Comparison of ENCODE assay signal across 8 mouse cellular contexts in the genomic region with DNA sequence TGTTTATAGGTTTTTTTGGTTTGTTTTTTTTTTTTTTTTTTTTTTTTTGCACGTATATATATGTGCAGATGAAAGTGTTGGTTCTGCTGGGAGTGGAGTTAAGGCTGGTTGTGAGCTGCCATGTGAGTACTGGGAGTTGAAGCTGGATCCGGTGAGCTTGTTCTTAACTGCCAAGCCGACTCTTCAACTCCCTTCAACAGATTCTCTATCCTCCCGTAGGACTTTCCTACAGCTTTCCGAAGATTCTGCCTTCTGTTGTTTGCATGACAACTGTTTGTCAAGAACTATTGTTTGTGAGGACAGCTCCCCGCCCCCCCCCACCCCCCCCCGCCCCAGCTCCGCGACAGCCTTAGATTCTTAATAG. TPM values are rescaled to one million over a fixed set of nuclear protein-coding genes. Genes with fewer than 3 reads are reported as not detected.
DNase-seq lines count a peak whose midpoint lies in the region; ATAC-seq and TF ChIP-seq lines count a peak whose summit lies in the region.

No protein-coding gene starts in this region.

- 2% methylated on average over 9 of the region's 9 CpGs for WGBS in hindbrain, embryonic 13.5 days
- WGBS in midbrain, embryonic 16.5 days, result 1% methylated on average over 9 of the region's 9 CpGs

- no peaks in the 10 kb centered on the region for H3K9me3 ChIP-seq in hindbrain, embryonic 13.5 days
- no peaks in the 10 kb centered on the region for H3K9me3 ChIP-seq in midbrain, embryonic 16.5 days (replicated peaks; ENCODE audit: control insufficient read depth, low read length, poor library complexity, severe bottlenecking)

- H3K9ac ChIP-seq in hindbrain, embryonic 13.5 days, result no peak overlapping the region
- no peak overlapping the region for H3K9ac ChIP-seq in midbrain, embryonic 16.5 days (ENCODE audit: low read depth, low read length)

- H3K4me1 ChIP-seq in cortical plate, adult 2 months (ENCODE audit: control insufficient read depth, insufficient read depth, low read length), result peaks cover 6% of the 10 kb centered on the region
- peaks cover 28% of the 10 kb centered on the region for H3K4me1 ChIP-seq in hindbrain, embryonic 13.5 days (replicated peaks)
- H3K4me1 ChIP-seq in midbrain, embryonic 16.5 days (ENCODE audit: control insufficient read depth, insufficient read depth, low read length), result peaks cover 24% of the 10 kb centered on the region

- no peaks in the 10 kb centered on the region for H3K36me3 ChIP-seq in hindbrain, embryonic 13.5 days
- H3K36me3 ChIP-seq in midbrain, embryonic 16.5 days (ENCODE audit: control insufficient read depth, insufficient read depth, low read length), result no peaks in the 10 kb centered on the region

- DNase-seq in layer of hippocampus, adult 2 months (ENCODE audit: low spot score in 2 of 2), result no peak
- DNase-seq in layer of hippocampus, postnatal 25 days (ENCODE audit: extremely low spot score in 1 of 2, low spot score in 1 of 2), result no peak
- no peak for DNase-seq in right cerebral cortex, postnatal 4 days
- no peak for DNase-seq in ovary, postnatal 14 days (ENCODE audit: low spot score)
- DNase-seq in adrenal gland, postnatal 4 days (ENCODE audit: low spot score in 2 of 2), result no peak

- no peak for TF ChIP-seq POLR2A in cortical plate, adult 2 months (IDR thresholded peaks at IDR 0.05; ENCODE audit: extremely low read depth, insufficient read depth, low read length)

- peak overlapping the region; percentile 63 for H3K4me2 ChIP-seq in hindbrain, embryonic 13.5 days
- peak overlapping the region; percentile 87 for H3K4me2 ChIP-seq in midbrain, embryonic 16.5 days (ENCODE audit: low read length)

- TF ChIP-seq CTCF in layer of hippocampus, adult 2 months (conservative IDR thresholded peaks at IDR 0.05), result no peak
- TF ChIP-seq CTCF in cortical plate, adult 2 months (IDR thresholded peaks at IDR 0.05; ENCODE audit: extremely low read depth, insufficient read depth, low read length), result no peak

- H3K4me3 ChIP-seq in layer of hippocampus, adult 2 months, result peak overlapping the region; percentile 92
- peak overlapping the region; percentile 93 for H3K4me3 ChIP-seq in cortical plate, adult 2 months (ENCODE audit: insufficient read depth, low read length)
- H3K4me3 ChIP-seq in hindbrain, embryonic 13.5 days, result peak overlapping the region; percentile 84
- H3K4me3 ChIP-seq in midbrain, embryonic 16.5 days (ENCODE audit: low read depth, low read length), result peak overlapping the region; percentile 75

- no peak overlapping the region for H3K27ac ChIP-seq in layer of hippocampus, adult 2 months
- no peak overlapping the region for H3K27ac ChIP-seq in cortical plate, adult 2 months (ENCODE audit: insufficient read depth, low read length)
- H3K27ac ChIP-seq in hindbrain, embryonic 13.5 days, result no peak overlapping the region
- no peak overlapping the region for H3K27ac ChIP-seq in midbrain, embryonic 16.5 days (ENCODE audit: low read length)

- no peaks in the 10 kb centered on the region for H3K27me3 ChIP-seq in hindbrain, embryonic 13.5 days
- no peaks in the 10 kb centered on the region for H3K27me3 ChIP-seq in midbrain, embryonic 16.5 days (ENCODE audit: control insufficient read depth, insufficient read depth, low read depth, low read length)

- ATAC-seq in hindbrain, embryonic 13.5 days (ENCODE audit: low FRiP score), result 0 out of 2 replicates have a peak, but pooled peaks have one; percentile 25
- 0 out of 2 replicates have a peak, but pooled peaks have one; percentile 27 for ATAC-seq in midbrain, embryonic 16.5 days

RNA-seq across cellular contexts. Expression of a gene that starts 0.4 kb away (rescaled TPM):
- total RNA-seq in layer of hippocampus, adult 2 months (2021), result 10 to 100 TPM; 50.2 to 52.4 TPM
- 10 to 100 TPM; 50.7 to 51.7 TPM for total RNA-seq in layer of hippocampus, postnatal 25 days (2021)
- polyA plus RNA-seq in cortical plate, adult 2 months (2012; rRNA removed), result 55.5 and 56.2 TPM in 2 replicates
- polyA plus RNA-seq in hindbrain, embryonic 13.5 days (2015; fragmentation: Nextera tagmentation; extraction: Ambion mirVana), result 143 and 146 TPM in 2 replicates
- polyA plus RNA-seq in midbrain, embryonic 16.5 days (2015; fragmentation: Nextera tagmentation; extraction: Ambion mirVana), result 126 TPM in 2 replicates
- total RNA-seq in adrenal gland, postnatal 4 days (2021), result 100 to 1,000 TPM; 101 to 112 TPM
